Mouse (Mus musculus) lung, postnatal 0 days (tissue): ENCODE measurements around the gene Elp5.
A peak's percentile ranks its signal among the peaks of the same experiment; 100 is the strongest.

Experiments used
- CTCF ChIP-seq: IDR thresholded peaks from 2 replicates; pipeline ENCODE4 v1.5.1; 2016; ENCODE audit warnings: antibody characterized with exemption, mild to moderate bottlenecking
- EP300 ChIP-seq: IDR thresholded peaks from 2 replicates; pipeline ENCODE4 v1.6.1; 2016; ENCODE audit warnings: antibody characterized with exemption, mild to moderate bottlenecking, control low read depth

GRCm38 (mm10) chr11:69995391-69995960 is 13.2 kb upstream of the Elp5 start, which contains the start of gene Phf23:
- peak; percentile 69 for TF ChIP-seq CTCF
- TF ChIP-seq EP300: peak; percentile 68; the same call in 1 of the 2 replicates
